Mouse (Mus musculus): ENCODE measurements around the gene Gldn. TPM values are rescaled to one million over a fixed set of nuclear protein-coding genes. Genes with fewer than 3 reads are reported as not detected.

Gldn gene
- 0.15 and 0.16 TPM in 2 replicates for polyA plus RNA-seq (2012; rRNA removed; ENCODE audit: low replicate concordance)

GRCm38 (mm10) chr9:54286331-54286987, at the start of gene Gldn:
Gldn (plus strand) TSS chr9:54286486.

GRCm38 (mm10) chr9:54268010-54268409, 18.3 kb upstream of the Gldn start, which contains the start of gene Cyp19a1:
Cyp19a1 (minus strand) TSS chr9:54268110.

Other genes with a start within 250 kb of the Gldn start
- gene Tnfaip8l3, start 218.1 kb upstream of the Gldn start, polyA plus RNA-seq (2012; rRNA removed; ENCODE audit: low replicate concordance) = 0.21 and 8.4 TPM in 2 replicates
- gene Cyp19a1, start 18.4 kb upstream of the Gldn start, polyA plus RNA-seq (2012; rRNA removed; ENCODE audit: low replicate concordance) = not detected in 2 replicates
- 7.4 and 8.8 TPM in 2 replicates for gene Dmxl2, start 215.1 kb downstream of the Gldn start, polyA plus RNA-seq (2012; rRNA removed; ENCODE audit: low replicate concordance)

All from subcutaneous adipose tissue, adult 2 months (tissue).